Mouse (Mus musculus) kidney, adult 2 months (tissue): ENCODE data around the gene Mrps27.
"Not testable (repeated sequence)": the region's sequence is repeated elsewhere in the genome, so short reads cannot be mapped to it uniquely, and the experiment has no call there.

Source experiments
- CTCF ChIP-seq: fragments of 200-500 bp; conservative IDR thresholded peaks from 2 replicates; pipeline ENCODE4 v1.5.1; 2011; ENCODE audit warnings: low read depth, mild to moderate bottlenecking, control low read depth, low read length, moderate library complexity, mixed read lengths; ENCODE audit not compliant: insufficient read depth, insufficient read length
- POLR2A ChIP-seq: fragments of 200-500 bp; IDR thresholded peaks from one replicate; pipeline ENCODE4 v1.6.1; 2011; ENCODE audit warnings: low read depth, low read length, control low read depth

GRCm38 (mm10) chr13:99322915-99323314 is 21.7 kb upstream of the Mrps27 start:
- TF ChIP-seq CTCF, POLR2A: not testable (repeated sequence)
